Mouse (Mus musculus) forebrain, postnatal 0 days (tissue): Measurements from ENCODE around the gene Tcf7l2. TPM values are rescaled to one million over a fixed set of nuclear protein-coding genes. Genes with fewer than 3 reads are reported as not detected.

Experiments used
- ATAC-seq: fragments of 200-750 bp; cut with Nextera tagmentation; 2 replicates; pipeline ENCODE4 v1.8.0; 2017; ENCODE audit warnings: mild to moderate bottlenecking, moderate library complexity
- DNase-seq: peaks from one replicate; pipeline ENCODE4 v3.0.0-alpha.2; 2015
- H3K27ac ChIP-seq: fragments of 300-500 bp; sonication (generic); 2 replicates; pipeline ENCODE4 v1.5.1; 2014; ENCODE audit warnings: low read depth, mild to moderate bottlenecking, antibody characterized with exemption, low read length, moderate library complexity, mixed read lengths
- H3K27me3 ChIP-seq: fragments of 300-500 bp; sonication (generic); 2 replicates; pipeline ENCODE4 v1.6.1; 2014; ENCODE audit warnings: mild to moderate bottlenecking, low read length, mixed read lengths; ENCODE audit not compliant: insufficient read depth
- H3K36me3 ChIP-seq: fragments of 300-500 bp; sonication (generic); 2 replicates; pipeline ENCODE4 v1.6.1; 2014; ENCODE audit warnings: mild to moderate bottlenecking, moderate library complexity; ENCODE audit not compliant: insufficient read depth
- H3K4me1 ChIP-seq: fragments of 300-500 bp; sonication (generic); 2 replicates; pipeline ENCODE4 v1.6.1; 2014; ENCODE audit warnings: antibody characterized with exemption; ENCODE audit not compliant: insufficient read depth
- H3K4me2 ChIP-seq: fragments of 300-500 bp; sonication (generic); 2 replicates; pipeline ENCODE4 v1.6.1; 2014; ENCODE audit warnings: low read depth, mild to moderate bottlenecking, moderate library complexity
- H3K4me3 ChIP-seq: fragments of 300-500 bp; sonication (generic); 2 replicates; pipeline ENCODE4 v1.5.1; 2014; ENCODE audit warnings: low read depth, low read length, mixed read lengths
- H3K9ac ChIP-seq: fragments of 300-500 bp; sonication (generic); 2 replicates; pipeline ENCODE4 v1.6.1; 2014; ENCODE audit warnings: mild to moderate bottlenecking
- H3K9me3 ChIP-seq: fragments of 300-500 bp; sonication (generic); 2 replicates; pipeline ENCODE4 v1.6.1; 2016; ENCODE audit warnings: low read length
- CTCF ChIP-seq: sonication (generic); IDR thresholded peaks from 2 replicates; pipeline ENCODE4 v1.5.1; 2016; ENCODE audit warnings: antibody characterized with exemption, control low read depth, low read depth
- WGBS: fragments of 180-500 bp; shearing (Covaris S2); extraction: QIAGEN DNeasy Blood & Tissue Kit; methylation state at CpG from one replicate; pipeline ENCODE4 v1.1.7; 2014; 5-methylcytosine and 5-hydroxymethylcytosine counted together
- polyA plus RNA-seq: library from polyadenylated mRNA; unstranded; fragments of >200 nt; fragmentation: Nextera tagmentation; extraction: Ambion mirVana; gene quantifications from 2 replicates; pipeline ENCODE4 v1.2.1, GENCODE M21; 2015
- total RNA-seq: library from RNA; depleted of rRNA; stranded (reverse); fragments of >200 nt; gene quantifications from 2 replicates; pipeline ENCODE4 v1.2.3, GENCODE M21; 2014

Tcf7l2 gene
- total and polyA plus RNA-seq, 2 experiments from 2014 or later: 17.7 to 282 TPM

GRCm38 (mm10) chr19:55754303-55754702 is 12.7 kb downstream of the Tcf7l2 start:
- 82% methylated on average over 7 of the region's 7 CpGs for WGBS
- H3K9ac ChIP-seq: no peak overlapping the region
- no peak for TF ChIP-seq CTCF
- H3K36me3 ChIP-seq: no peaks in the 10 kb centered on the region
- H3K4me2 ChIP-seq: no peak overlapping the region
- H3K27me3 ChIP-seq: no peaks in the 10 kb centered on the region; the same call in 1 of the 2 replicates
- H3K27ac ChIP-seq: no peak overlapping the region
- H3K4me1 ChIP-seq: peaks cover 12% of the 10 kb centered on the region; the same call in 1 of the 2 replicates
- H3K9me3 ChIP-seq: no peaks in the 10 kb centered on the region
- no peak overlapping the region for H3K4me3 ChIP-seq
- ATAC-seq (no peak), DNase-seq (no peak)

DNA sequence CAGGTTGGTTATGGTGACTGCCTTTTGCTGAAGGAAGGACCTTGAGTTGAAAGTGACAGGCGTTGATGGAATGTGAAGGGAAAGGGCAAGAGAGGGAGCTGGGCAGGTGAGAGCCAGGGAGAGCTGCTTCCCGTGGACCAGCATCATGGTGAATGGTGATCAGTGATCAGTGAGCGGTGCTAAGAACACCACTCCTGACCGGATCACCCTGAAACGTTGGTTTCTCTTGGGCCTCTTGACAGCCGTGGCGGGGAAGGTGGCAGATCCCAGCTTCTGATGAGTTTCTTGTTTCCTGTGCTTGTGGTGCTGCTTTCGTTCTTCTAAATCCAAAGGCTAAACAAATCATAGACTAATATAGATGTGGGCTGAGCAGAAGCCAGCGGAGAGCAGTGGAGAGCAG is 13.8 kb downstream of the Tcf7l2 start:
- TF ChIP-seq CTCF: no peak
- Histone ChIP-seq H3K4me3 (no peak overlapping the region), H3K9ac (no peak overlapping the region), H3K36me3 (no peaks in the 10 kb centered on the region), H3K27ac (no peak overlapping the region), H3K27me3 (no peaks in the 10 kb centered on the region; the same call in 1 of the 2 replicates), H3K9me3 (no peaks in the 10 kb centered on the region), H3K4me2 (no peak overlapping the region), H3K4me1 (0 out of 2 replicates have a peak, but pooled peaks cover 2% of the 10 kb centered on the region)
- DNase-seq (no peak), ATAC-seq (no peak)
- WGBS: 92% methylated on average over 9 of the region's 9 CpGs

DNA sequence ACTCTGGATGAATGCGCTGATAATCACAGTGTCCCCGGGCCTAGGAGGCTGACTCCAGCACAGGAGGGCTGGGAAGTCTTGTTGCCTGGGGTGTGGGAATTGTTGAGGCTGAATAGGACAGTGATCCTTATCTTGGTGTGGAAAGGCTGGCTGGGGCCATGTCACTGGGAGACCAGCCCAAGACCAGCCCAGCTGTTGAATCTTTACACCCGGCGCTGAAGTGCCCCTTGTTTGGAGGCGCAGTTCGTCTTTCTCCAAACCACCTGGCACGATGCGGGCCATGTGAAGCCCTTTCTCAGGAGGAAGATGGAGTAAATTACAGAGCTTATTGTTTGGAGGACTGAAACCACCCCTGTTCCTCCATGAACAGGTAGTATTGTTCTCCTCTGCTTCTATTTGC is 15.1 kb downstream of the Tcf7l2 start:
- Histone ChIP-seq H3K27me3 (no peaks in the 10 kb centered on the region), H3K36me3 (no peaks in the 10 kb centered on the region), H3K4me2 (no peak overlapping the region), H3K4me1 (0 out of 2 replicates have a peak, but pooled peaks cover 2% of the 10 kb centered on the region), H3K4me3 (no peak overlapping the region), H3K9ac (no peak overlapping the region), H3K9me3 (no peaks in the 10 kb centered on the region), H3K27ac (no peak overlapping the region)
- no peak for DNase-seq
- ATAC-seq: no peak
- no peak for TF ChIP-seq CTCF
- WGBS: 62% methylated on average over 8 of the region's 8 CpGs

GRCm38 (mm10) chr19:55757403-55757802 is 15.8 kb downstream of the Tcf7l2 start:
- Histone ChIP-seq H3K9me3 (no peaks in the 10 kb centered on the region), H3K4me2 (no peak overlapping the region), H3K36me3 (no peaks in the 10 kb centered on the region; the same call in 1 of the 2 replicates), H3K27me3 (no peaks in the 10 kb centered on the region), H3K4me3 (no peak overlapping the region), H3K4me1 (0 out of 2 replicates have a peak, but pooled peaks cover 2% of the 10 kb centered on the region), H3K27ac (no peak overlapping the region), H3K9ac (no peak overlapping the region)
- DNase-seq (no peak), ATAC-seq (no peak)
- 83% methylated on average over 6 of the region's 6 CpGs for WGBS
- no peak for TF ChIP-seq CTCF

- no peak for ATAC-seq
- H3K4me1 ChIP-seq: no peaks in the 10 kb centered on the region
Measured at GRCm38 (mm10) chr19:55758158-55758557, 16.5 kb downstream of the Tcf7l2 start.

DNA sequence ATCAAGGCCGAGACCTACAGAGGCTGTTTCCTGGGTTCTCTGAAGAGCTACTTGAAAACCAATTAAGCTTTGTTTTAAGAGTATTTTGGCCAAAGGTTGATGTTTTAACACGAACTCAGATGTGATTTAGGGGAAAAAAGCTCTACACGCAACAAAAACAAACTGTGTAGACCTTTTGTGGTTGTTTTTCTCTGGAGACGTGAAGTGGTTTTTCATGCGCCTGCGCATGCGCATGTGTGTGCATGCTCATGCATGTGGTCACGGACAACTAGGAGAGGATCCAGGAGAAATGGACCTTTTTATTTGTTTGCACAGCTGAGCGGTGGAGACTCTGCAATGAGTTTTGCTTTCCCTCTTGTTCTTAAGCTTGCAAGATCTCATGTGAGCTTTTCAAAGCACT is 17.4 kb downstream of the Tcf7l2 start:
- Histone ChIP-seq H3K4me3 (no peak overlapping the region), H3K36me3 (no peaks in the 10 kb centered on the region; the same call in 1 of the 2 replicates), H3K4me1 (no peaks in the 10 kb centered on the region), H3K4me2 (no peak overlapping the region), H3K27me3 (no peaks in the 10 kb centered on the region), H3K9me3 (no peaks in the 10 kb centered on the region), H3K9ac (no peak overlapping the region), H3K27ac (no peak overlapping the region)
- DNase-seq: no peak
- TF ChIP-seq CTCF: no peak
- WGBS: 88% methylated on average over 9 of the region's 9 CpGs
- no peak for ATAC-seq

More at GRCm38 (mm10) chr19:55758158-55758557, 16.5 kb downstream of the Tcf7l2 start:
- no peak overlapping the region for H3K4me2 ChIP-seq
- DNase-seq: no peak
- H3K27ac ChIP-seq: no peak overlapping the region
- no peak overlapping the region for H3K9ac ChIP-seq
- H3K36me3 ChIP-seq: no peaks in the 10 kb centered on the region; the same call in 1 of the 2 replicates
- H3K9me3 ChIP-seq: no peaks in the 10 kb centered on the region
- no peak overlapping the region for H3K4me3 ChIP-seq
- no peak for TF ChIP-seq CTCF
- H3K27me3 ChIP-seq: no peaks in the 10 kb centered on the region

GRCm38 (mm10) chr19:55761086-55761485 is 19.5 kb downstream of the Tcf7l2 start:
- WGBS: 76% methylated on average over 5 of the region's 5 CpGs
- H3K9ac ChIP-seq: no peak overlapping the region
- no peaks in the 10 kb centered on the region for H3K4me1 ChIP-seq
- DNase-seq: no peak
- no peak for ATAC-seq
- no peaks in the 10 kb centered on the region for H3K27me3 ChIP-seq
- H3K9me3 ChIP-seq: no peaks in the 10 kb centered on the region
- H3K27ac ChIP-seq: no peak overlapping the region
- H3K36me3 ChIP-seq: no peaks in the 10 kb centered on the region; the same call in 1 of the 2 replicates
- H3K4me2 ChIP-seq: no peak overlapping the region
- TF ChIP-seq CTCF: no peak
- no peak overlapping the region for H3K4me3 ChIP-seq

DNA sequence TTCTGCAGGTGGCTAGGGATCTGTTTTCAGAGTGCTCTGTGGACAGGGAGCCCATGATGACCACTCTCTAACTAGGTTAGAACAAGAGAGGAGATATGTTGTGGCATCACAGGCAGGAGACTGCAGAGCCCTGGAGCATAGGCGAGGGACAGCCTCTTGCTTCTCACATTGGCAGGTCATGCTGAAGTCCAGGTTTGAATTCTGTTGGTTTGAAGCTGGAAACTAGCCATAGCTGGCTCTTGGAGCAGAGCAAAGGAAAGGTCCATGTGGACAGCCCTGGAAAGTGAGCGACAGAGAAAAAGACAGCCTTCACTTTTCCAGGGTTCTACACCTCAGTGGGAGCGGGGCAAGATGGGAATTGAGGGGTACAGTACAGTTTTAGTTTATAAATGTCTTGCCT is 20.6 kb downstream of the Tcf7l2 start:
- WGBS: 99% methylated on average over 3 of the region's 3 CpGs
- H3K36me3 ChIP-seq: no peaks in the 10 kb centered on the region; the same call in 1 of the 2 replicates
- H3K4me3 ChIP-seq: no peak overlapping the region
- DNase-seq (no peak), ATAC-seq (no peak)
- TF ChIP-seq CTCF: no peak
- no peaks in the 10 kb centered on the region for H3K27me3 ChIP-seq
- no peak overlapping the region for H3K27ac ChIP-seq
- no peaks in the 10 kb centered on the region for H3K9me3 ChIP-seq
- no peak overlapping the region for H3K4me2 ChIP-seq
- H3K9ac ChIP-seq: no peak overlapping the region
- H3K4me1 ChIP-seq: no peaks in the 10 kb centered on the region
